Mouse (Mus musculus) limb, embryonic 13.5 days (tissue): ENCODE measurements around the gene 9530053A07Rik. TPM values are rescaled to one million over a fixed set of nuclear protein-coding genes. Genes with fewer than 3 reads are reported as not detected.

Experiments used
- ATAC-seq: fragments of 200-750 bp; cut with Nextera tagmentation; 2 replicates; pipeline ENCODE4 v1.8.0; 2017; ENCODE audit warnings: low read depth, moderate number of reproducible peaks, moderate TSS enrichment; ENCODE audit not compliant: low FRiP score
- H3K27ac ChIP-seq: fragments of 300-500 bp; sonication (generic); 2 replicates; pipeline ENCODE4 v1.5.1; 2015; ENCODE audit warnings: inconsistent platforms, mild to moderate bottlenecking, moderate library complexity
- H3K27me3 ChIP-seq: fragments of 300-500 bp; sonication (generic); 2 replicates; pipeline ENCODE4 v1.6.1; 2015; ENCODE audit warnings: mild to moderate bottlenecking, inconsistent platforms
- H3K36me3 ChIP-seq: fragments of 300-500 bp; sonication (generic); 2 replicates; pipeline ENCODE4 v1.6.1; 2015; ENCODE audit warnings: inconsistent platforms, mild to moderate bottlenecking, moderate library complexity
- H3K4me1 ChIP-seq: fragments of 300-500 bp; sonication (generic); 2 replicates; pipeline ENCODE4 v1.6.1; 2015; ENCODE audit warnings: inconsistent platforms
- H3K4me2 ChIP-seq: fragments of 300-500 bp; sonication (generic); replicated peaks from 2 replicates; pipeline ENCODE4 v1.6.1; 2015; ENCODE audit warnings: inconsistent platforms, mild to moderate bottlenecking, moderate library complexity
- H3K4me3 ChIP-seq: fragments of 300-500 bp; sonication (generic); 2 replicates; pipeline ENCODE4 v1.5.1; 2015; ENCODE audit warnings: moderate library complexity, mild to moderate bottlenecking, inconsistent platforms
- H3K9ac ChIP-seq: fragments of 300-500 bp; sonication (generic); 2 replicates; pipeline ENCODE4 v1.6.1; 2015; ENCODE audit warnings: mild to moderate bottlenecking, inconsistent platforms
- H3K9me3 ChIP-seq: fragments of 300-500 bp; sonication (generic); 2 replicates; pipeline ENCODE4 v1.6.1; 2016; ENCODE audit warnings: inconsistent platforms
- WGBS: fragments of 180-500 bp; shearing (Covaris S2); methylation state at CpG from one replicate; pipeline ENCODE4 v1.1.7; 2015; 5-methylcytosine and 5-hydroxymethylcytosine counted together
- polyA plus RNA-seq: library from polyadenylated mRNA; unstranded; fragments of >200 nt; fragmentation: Nextera tagmentation; extraction: Ambion mirVana; gene quantifications from 2 replicates; pipeline ENCODE4 v1.2.1, GENCODE M21; 2015

The 9530053A07Rik gene
- polyA plus RNA-seq, 1 experiment from 2014 or later, result 0.03 TPM

GRCm38 (mm10) chr7:28179741-28180377 is 50.6 kb downstream of the 9530053A07Rik start:
- Histone ChIP-seq H3K4me1 (peaks cover 12% of the 10 kb centered on the region), H3K4me2 (peak overlapping the region; percentile 78)

DNA sequence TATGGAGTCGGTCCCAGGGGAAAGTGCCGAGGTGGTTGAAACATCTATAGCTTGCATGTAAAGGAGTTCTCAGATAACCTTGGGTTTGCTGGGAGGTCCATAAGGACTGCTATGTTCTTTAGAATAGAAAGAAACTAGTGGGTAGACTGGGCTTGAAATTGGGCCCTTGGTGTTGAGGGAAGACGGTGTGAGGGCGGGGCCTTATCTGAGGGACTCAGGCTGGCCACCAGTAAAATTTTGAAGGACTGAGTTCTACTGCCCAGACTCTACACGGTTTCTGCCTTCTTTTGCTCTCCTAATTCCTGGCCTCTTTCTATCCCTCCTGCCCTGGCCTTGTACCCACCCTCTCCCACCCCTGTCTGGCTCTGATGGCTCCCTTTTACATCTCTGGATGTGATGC is 51.6 kb downstream of the 9530053A07Rik start:
- H3K36me3 ChIP-seq, result peaks cover 78% of the 10 kb centered on the region
- H3K9ac ChIP-seq, result peak overlapping the region; percentile 89
- WGBS, result 83% methylated on average over 5 of the region's 5 CpGs

More at GRCm38 (mm10) chr7:28179741-28180377, 50.6 kb downstream of the 9530053A07Rik start:
- H3K27ac ChIP-seq, result peak overlapping the region; percentile 89
- under 1% methylated on average over 36 of the region's 56 CpGs for WGBS
- H3K9ac ChIP-seq, result peak overlapping the region; percentile 89
- peak overlapping the region; percentile 98 for H3K4me3 ChIP-seq
- peaks cover 78% of the 10 kb centered on the region for H3K36me3 ChIP-seq
- ATAC-seq, result peak; percentile 93
- no peaks in the 10 kb centered on the region for H3K9me3 ChIP-seq
- H3K27me3 ChIP-seq, result no peaks in the 10 kb centered on the region

DNA sequence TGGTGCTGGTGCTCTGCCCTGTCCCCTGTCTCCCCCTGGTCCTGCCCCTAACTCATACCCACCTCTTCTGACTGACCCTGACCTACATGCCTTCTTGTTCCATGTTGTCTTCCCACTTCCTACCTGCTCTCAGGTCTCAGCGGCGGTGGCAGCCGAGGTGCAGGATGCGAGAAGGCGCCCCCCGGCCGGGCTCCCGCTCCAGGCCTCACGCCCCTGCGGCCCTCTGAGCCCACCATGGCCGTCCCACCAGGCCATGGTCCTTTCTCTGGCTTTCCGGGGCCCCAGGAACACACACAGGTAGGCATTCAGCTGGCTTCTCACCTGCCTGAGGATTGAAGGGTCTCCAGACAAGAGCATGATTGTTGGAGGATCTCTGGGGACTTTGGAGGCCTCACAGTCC is 52.1 kb downstream of the 9530053A07Rik start:
- Histone ChIP-seq H3K9me3 (no peaks in the 10 kb centered on the region), H3K4me2 (peak overlapping the region; percentile 78), H3K27me3 (no peaks in the 10 kb centered on the region), H3K9ac (no peak overlapping the region), H3K4me3 (peak overlapping the region; percentile 98; the same call in 1 of the 2 replicates), H3K27ac (no peak overlapping the region), H3K36me3 (peaks cover 78% of the 10 kb centered on the region), H3K4me1 (peaks cover 12% of the 10 kb centered on the region)
- ATAC-seq, result no peak
- WGBS, result 98% methylated on average over 12 of the region's 12 CpGs

More for the DNA sequence above, 51.6 kb downstream of the 9530053A07Rik start:
- Histone ChIP-seq H3K27ac (no peak overlapping the region; the same call in 1 of the 2 replicates), H3K4me2 (peak overlapping the region; percentile 78), H3K4me1 (peaks cover 12% of the 10 kb centered on the region), H3K4me3 (peak overlapping the region; percentile 98), H3K27me3 (no peaks in the 10 kb centered on the region), H3K9me3 (no peaks in the 10 kb centered on the region)
- ATAC-seq, result no peak

DNA sequence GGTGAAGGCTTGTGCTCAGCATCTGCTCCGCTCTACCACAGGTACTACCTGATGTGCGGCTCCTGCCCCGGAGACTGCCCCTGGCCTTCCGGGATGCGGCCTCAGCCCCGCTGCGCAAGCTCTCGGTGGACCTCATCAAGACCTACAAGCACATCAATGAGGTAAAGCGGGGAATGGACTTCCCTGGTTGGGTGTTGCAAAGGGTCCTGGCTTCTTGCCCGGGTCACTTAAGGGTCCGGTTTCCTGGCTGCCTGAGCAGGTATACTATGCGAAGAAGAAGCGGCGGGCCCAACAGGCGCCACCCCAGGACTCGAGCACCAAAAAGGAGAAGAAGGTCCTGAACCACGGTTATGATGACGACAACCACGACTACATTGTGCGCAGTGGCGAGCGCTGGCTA is 53.1 kb downstream of the 9530053A07Rik start:
- H3K9ac ChIP-seq, result no peak overlapping the region
- H3K27ac ChIP-seq, result no peak overlapping the region
- H3K4me3 ChIP-seq, result no peak overlapping the region
- 96% methylated on average over 22 of the region's 22 CpGs for WGBS
- H3K9me3 ChIP-seq, result no peaks in the 10 kb centered on the region
- no peak for ATAC-seq
- no peak overlapping the region for H3K4me2 ChIP-seq
- H3K4me1 ChIP-seq, result peaks cover 12% of the 10 kb centered on the region
- H3K36me3 ChIP-seq, result peaks cover 78% of the 10 kb centered on the region
- no peaks in the 10 kb centered on the region for H3K27me3 ChIP-seq

- Histone ChIP-seq H3K27me3 (no peaks in the 10 kb centered on the region), H3K9ac (no peak overlapping the region), H3K4me1 (peaks cover 6% of the 10 kb centered on the region), H3K4me2 (no peak overlapping the region), H3K36me3 (peaks cover 97% of the 10 kb centered on the region), H3K4me3 (no peak overlapping the region), H3K27ac (no peak overlapping the region), H3K9me3 (no peaks in the 10 kb centered on the region)
- WGBS, result 96% methylated on average over 14 of the region's 14 CpGs
- no peak for ATAC-seq
These were observed 56.6 kb downstream of the 9530053A07Rik start for GRCm38 (mm10) chr7:28185884-28186283.

GRCm38 (mm10) chr7:28186631-28187030 is 57.4 kb downstream of the 9530053A07Rik start:
- 91% methylated on average over 8 of the region's 8 CpGs for WGBS
- H3K36me3 ChIP-seq, result peaks cover 99% of the 10 kb centered on the region
- no peak for ATAC-seq
- no peak overlapping the region for H3K4me2 ChIP-seq
- H3K4me1 ChIP-seq, result no peaks in the 10 kb centered on the region
- no peaks in the 10 kb centered on the region for H3K27me3 ChIP-seq
- H3K4me3 ChIP-seq, result no peak overlapping the region
- no peak overlapping the region for H3K9ac ChIP-seq
- H3K9me3 ChIP-seq, result no peaks in the 10 kb centered on the region
- H3K27ac ChIP-seq, result no peak overlapping the region

- Histone ChIP-seq H3K4me3 (no peak overlapping the region), H3K9me3 (no peaks in the 10 kb centered on the region), H3K9ac (no peak overlapping the region), H3K27me3 (no peaks in the 10 kb centered on the region), H3K36me3 (peaks cover 88% of the 10 kb centered on the region), H3K27ac (no peak overlapping the region), H3K4me1 (no peaks in the 10 kb centered on the region), H3K4me2 (no peak overlapping the region)
- WGBS, result 95% methylated on average over 3 of the region's 3 CpGs
- ATAC-seq, result no peak
These were observed 62.2 kb downstream of the 9530053A07Rik start for GRCm38 (mm10) chr7:28191489-28191888.

GRCm38 (mm10) chr7:28191903-28192302 is 62.6 kb downstream of the 9530053A07Rik start:
- Histone ChIP-seq H3K27me3 (no peaks in the 10 kb centered on the region), H3K9ac (no peak overlapping the region), H3K9me3 (no peaks in the 10 kb centered on the region), H3K4me1 (no peaks in the 10 kb centered on the region), H3K4me2 (no peak overlapping the region), H3K27ac (no peak overlapping the region), H3K4me3 (no peak overlapping the region), H3K36me3 (peaks cover 88% of the 10 kb centered on the region)
- WGBS, result 88% methylated on average over 1 of the region's 1 CpGs
- ATAC-seq, result no peak

DNA sequence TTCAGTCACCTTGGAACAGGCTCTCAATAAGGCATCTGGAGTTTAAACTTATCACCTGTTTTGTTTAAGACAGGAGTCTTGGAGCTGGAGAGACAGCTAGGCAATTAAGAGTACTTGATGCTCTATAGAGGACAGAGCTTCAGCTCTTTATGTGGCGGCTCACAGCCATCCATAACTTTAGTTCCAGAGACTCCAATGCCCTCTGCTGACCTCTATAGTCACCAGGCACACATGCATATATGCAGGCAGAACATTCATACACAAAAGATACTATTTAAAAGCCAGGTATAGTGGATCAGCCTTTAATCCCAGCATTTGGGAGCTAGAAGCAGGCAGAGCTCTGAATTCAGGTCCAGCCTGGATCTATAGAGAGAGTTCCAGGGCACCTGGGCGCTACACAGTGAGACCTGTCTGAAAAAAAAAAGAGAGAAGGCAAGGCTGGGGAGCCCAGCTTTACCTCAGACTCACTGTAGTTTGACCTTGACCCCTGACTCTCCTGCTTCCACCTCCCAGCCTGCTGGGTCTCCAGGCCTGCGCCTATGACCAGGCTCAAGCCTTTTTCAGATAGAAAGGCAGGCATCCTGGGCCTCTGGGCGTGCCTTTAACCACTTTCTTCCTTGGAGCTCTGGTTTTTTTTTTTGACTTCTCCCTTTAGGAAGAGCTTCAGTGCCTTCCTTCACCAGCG is 66.3 kb downstream of the 9530053A07Rik start:
- Histone ChIP-seq H3K9ac (no peak overlapping the region; the same call in 1 of the 2 replicates), H3K9me3 (no peaks in the 10 kb centered on the region), H3K4me2 (no peak overlapping the region), H3K4me3 (no peak overlapping the region), H3K27ac (no peak overlapping the region), H3K27me3 (no peaks in the 10 kb centered on the region), H3K4me1 (no peaks in the 10 kb centered on the region), H3K36me3 (peaks cover 69% of the 10 kb centered on the region)
- WGBS, result 87% methylated on average over 5 of the region's 5 CpGs
- ATAC-seq, result no peak

GRCm38 (mm10) chr7:28196528-28196927 is 67.3 kb downstream of the 9530053A07Rik start:
- Histone ChIP-seq H3K4me1 (no peaks in the 10 kb centered on the region), H3K9me3 (no peaks in the 10 kb centered on the region), H3K4me2 (no peak overlapping the region), H3K27me3 (no peaks in the 10 kb centered on the region), H3K27ac (no peak overlapping the region), H3K36me3 (peaks cover 60% of the 10 kb centered on the region), H3K9ac (no peak overlapping the region), H3K4me3 (no peak overlapping the region)
- 80% methylated on average over 14 of the region's 14 CpGs for WGBS
- ATAC-seq, result no peak

DNA sequence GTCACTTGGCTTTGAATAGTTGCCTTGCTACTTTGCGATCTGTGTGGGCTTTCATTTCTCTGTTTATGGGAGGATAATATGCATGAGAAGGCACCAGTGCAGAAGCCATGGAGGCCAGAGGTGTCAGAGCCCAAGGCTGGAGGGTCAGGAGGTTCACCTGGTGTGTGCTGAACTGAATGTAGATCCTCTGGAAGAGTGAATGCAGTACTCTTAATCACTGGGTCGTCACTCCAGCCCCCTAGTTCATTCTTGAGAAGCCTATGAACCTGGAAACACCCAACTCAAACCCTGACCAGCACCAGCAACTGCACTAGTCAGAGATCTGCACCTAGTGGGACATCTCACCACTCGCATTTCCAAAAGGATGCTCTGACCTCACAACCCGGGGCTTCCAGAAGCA is 69.8 kb downstream of the 9530053A07Rik start:
- H3K4me1 ChIP-seq, result no peaks in the 10 kb centered on the region
- no peak overlapping the region for H3K9ac ChIP-seq
- no peak overlapping the region for H3K4me3 ChIP-seq
- H3K36me3 ChIP-seq, result peaks cover 34% of the 10 kb centered on the region
- no peaks in the 10 kb centered on the region; the same call in 1 of the 2 replicates for H3K9me3 ChIP-seq
- no peak overlapping the region for H3K4me2 ChIP-seq
- H3K27ac ChIP-seq, result no peak overlapping the region
- no peak for ATAC-seq
- H3K27me3 ChIP-seq, result no peaks in the 10 kb centered on the region
- WGBS, result 71% methylated on average over 4 of the region's 4 CpGs

- Histone ChIP-seq H3K4me3 (no peak overlapping the region), H3K36me3 (peaks cover 6% of the 10 kb centered on the region), H3K9me3 (no peaks in the 10 kb centered on the region; the same call in 1 of the 2 replicates), H3K27me3 (no peaks in the 10 kb centered on the region), H3K4me2 (no peak overlapping the region), H3K4me1 (no peaks in the 10 kb centered on the region), H3K27ac (no peak overlapping the region), H3K9ac (no peak overlapping the region)
- whole genome bisulfite sequencing, result 58% methylated on average over 19 of the region's 19 CpGs
- peak; percentile 66 for ATAC-seq
These were observed 74.2 kb downstream of the 9530053A07Rik start for GRCm38 (mm10) chr7:28203207-28204108.
